Mouse (Mus musculus) mouse trophoblast stem cell (cell line): ENCODE measurements around the gene Alyref.
"Not testable (repeated sequence)": the region's sequence is repeated elsewhere in the genome, so short reads cannot be mapped to it uniquely, and the experiment has no call there.

Experiments used
- in situ Hi-C, 2 experiments: fragments of 300-500 bp; cut with MseI, MboI; formaldehyde crosslinking; loops; 2 replicates in 1 of 2; 3 replicates in 1 of 2; pipeline ENCODE4 v1.15.1; 2025

Gene Alyref

GRCm38 (mm10) chr11:120603545-120603944 lies 5.4 kb upstream of the Alyref start:
- in situ Hi-C loops: no loop called here

- in situ Hi-C loops: no loop called here
These were observed 2.6 kb upstream of the Alyref start for GRCm38 (mm10) chr11:120600716-120601115.

GRCm38 (mm10) chr11:120598990-120599549 lies 905 bp upstream of the Alyref start:
- in situ Hi-C loops: no loop called here

GRCm38 (mm10) chr11:120597240-120598235 lies 627 bp downstream of the Alyref start:
- in situ Hi-C loops: no loop called here

- in situ Hi-C loops: no loop called here
These were observed 9.6 kb downstream of the Alyref start for GRCm38 (mm10) chr11:120588531-120588930.

- in situ Hi-C loops: no loop called here
These were observed 14.2 kb downstream of the Alyref start for GRCm38 (mm10) chr11:120583937-120584336.

GRCm38 (mm10) chr11:120582982-120583293 lies 15.2 kb downstream of the Alyref start:
- in situ Hi-C loops: not testable (repeated sequence)

- in situ Hi-C loops: no loop called here
These were observed 15.7 kb downstream of the Alyref start for GRCm38 (mm10) chr11:120582268-120582981.

GRCm38 (mm10) chr11:120581490-120582267 lies 16.5 kb downstream of the Alyref start, which contains the start of gene Arhgdia:
TSS of gene Arhgdia (minus strand) at chr11:120581624.
- in situ Hi-C loops: no loop called here

GRCm38 (mm10) chr11:120580871-120581331 lies 17.3 kb downstream of the Alyref start:
- in situ Hi-C loops: no loop called here

- in situ Hi-C loops: no loop called here
These were observed 18.0 kb downstream of the Alyref start for GRCm38 (mm10) chr11:120580190-120580589.

GRCm38 (mm10) chr11:120579316-120580107 lies 18.7 kb downstream of the Alyref start:
- in situ Hi-C loops: no loop called here

GRCm38 (mm10) chr11:120578694-120579243 lies 19.4 kb downstream of the Alyref start:
- in situ Hi-C loops: no loop called here

- in situ Hi-C loops: no loop called here
These were observed 20.0 kb downstream of the Alyref start for GRCm38 (mm10) chr11:120578024-120578693.

GRCm38 (mm10) chr11:120577211-120578023 lies 20.7 kb downstream of the Alyref start:
- in situ Hi-C loops: no loop called here

- in situ Hi-C loops: no loop called here
These were observed 21.7 kb downstream of the Alyref start for GRCm38 (mm10) chr11:120576365-120576981.

- in situ Hi-C loops: no loop called here
These were observed 22.2 kb downstream of the Alyref start for GRCm38 (mm10) chr11:120575940-120576339.

GRCm38 (mm10) chr11:120575046-120575445 lies 23.1 kb downstream of the Alyref start:
- in situ Hi-C loops: no loop called here

GRCm38 (mm10) chr11:120574278-120574600 lies 23.9 kb downstream of the Alyref start:
- in situ Hi-C loops: no loop called here
